Mouse (Mus musculus): ENCODE results near the gene Lpcat2.

DNA sequence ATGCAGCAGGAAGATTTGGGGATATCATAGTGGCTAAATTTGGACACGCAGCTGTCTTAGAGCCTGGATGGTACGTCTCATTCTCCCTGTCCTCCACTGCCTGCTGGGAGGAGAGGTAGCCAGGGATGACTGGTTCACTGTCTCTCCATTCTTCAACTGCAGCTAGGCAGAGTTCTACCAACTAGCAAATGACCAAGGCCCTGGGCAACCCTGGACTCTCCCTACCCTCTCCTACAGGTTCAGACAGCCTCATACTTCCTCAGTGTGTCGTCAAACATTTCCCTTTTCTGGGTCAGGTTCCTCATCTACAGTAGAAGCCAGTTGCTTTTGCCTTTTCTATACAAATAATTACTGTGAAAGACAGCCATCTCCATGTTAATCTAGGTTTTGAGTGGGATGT lies 466 bp upstream of the Lpcat2 start:
- TF ChIP-seq POLR2A (IDR thresholded peaks at IDR 0.05; ENCODE audit: control insufficient read depth, low read depth, low read length) (no peak), CTCF (IDR thresholded peaks at IDR 0.05; ENCODE audit: control insufficient read depth, insufficient read depth, insufficient replicate concordance, low read depth, low read length) (no peak)

Measured in testis, adult 2 months (tissue).